Mouse (Mus musculus): ENCODE data around the gene Ift27. TPM values are rescaled to one million over a fixed set of nuclear protein-coding genes. Genes with fewer than 3 reads are reported as not detected.

Gene Ift27
- polyA plus RNA-seq, 1 experiment from 2014 or later: 148 TPM

- ATAC-seq (ENCODE audit: low FRiP score): no peak
- WGBS: 41% methylated on average over 2 of the region's 2 CpGs
- H3K4me2 ChIP-seq: no peak overlapping the region
- H3K36me3 ChIP-seq (ENCODE audit: control insufficient read depth, insufficient read depth, low read length): no peaks in the 10 kb centered on the region
- H3K9me3 ChIP-seq (ENCODE audit: control insufficient read depth, low read length): no peaks in the 10 kb centered on the region
- H3K27ac ChIP-seq (ENCODE audit: low read depth, low read length): no peak overlapping the region
- DNase-seq (ENCODE audit: low spot score, missing footprints): no peak
- H3K9ac ChIP-seq (ENCODE audit: low read length): no peak overlapping the region
- H3K4me3 ChIP-seq (ENCODE audit: low read depth, low read length): no peak overlapping the region
- H3K4me1 ChIP-seq (ENCODE audit: control insufficient read depth, insufficient read depth, low read length): peaks cover 5% of the 10 kb centered on the region; the same call in 1 of the 2 replicates
- H3K27me3 ChIP-seq (ENCODE audit: control insufficient read depth, insufficient read depth, low read length): no peaks in the 10 kb centered on the region
Measured at GRCm38 (mm10) chr15:78133389-78133788, 40.5 kb downstream of the Ift27 start.

GRCm38 (mm10) chr15:78119704-78120103 is 54.2 kb downstream of the Ift27 start, which contains the start of gene Cacng2:
Gene Cacng2, minus strand, starts transcription at chr15:78120028.
- H3K27me3 ChIP-seq (ENCODE audit: control insufficient read depth, insufficient read depth, low read length): no peaks in the 10 kb centered on the region; the same call in none of the 2 replicates
- H3K9ac ChIP-seq (ENCODE audit: low read length): peak within 1 kb of the TSS; percentile 64
- no peaks in the 10 kb centered on the region for H3K9me3 ChIP-seq (ENCODE audit: control insufficient read depth, low read length)
- ATAC-seq (ENCODE audit: low FRiP score): peak; percentile 94
- under 1% methylated on average over 40 of the region's 42 CpGs for WGBS
- H3K4me1 ChIP-seq (ENCODE audit: control insufficient read depth, insufficient read depth, low read length): peaks cover 3% of the 10 kb centered on the region; the same call in 1 of the 2 replicates
- DNase-seq (ENCODE audit: low spot score, missing footprints): peak; percentile 98
- no peak within 1 kb of the TSS for H3K27ac ChIP-seq (ENCODE audit: low read depth, low read length)
- H3K4me2 ChIP-seq: peak within 1 kb of the TSS; percentile 62
- peak within 1 kb of the TSS; percentile 39 for H3K4me3 ChIP-seq (ENCODE audit: low read depth, low read length)
- H3K36me3 ChIP-seq (ENCODE audit: control insufficient read depth, insufficient read depth, low read length): no peaks in the 10 kb centered on the region

DNA sequence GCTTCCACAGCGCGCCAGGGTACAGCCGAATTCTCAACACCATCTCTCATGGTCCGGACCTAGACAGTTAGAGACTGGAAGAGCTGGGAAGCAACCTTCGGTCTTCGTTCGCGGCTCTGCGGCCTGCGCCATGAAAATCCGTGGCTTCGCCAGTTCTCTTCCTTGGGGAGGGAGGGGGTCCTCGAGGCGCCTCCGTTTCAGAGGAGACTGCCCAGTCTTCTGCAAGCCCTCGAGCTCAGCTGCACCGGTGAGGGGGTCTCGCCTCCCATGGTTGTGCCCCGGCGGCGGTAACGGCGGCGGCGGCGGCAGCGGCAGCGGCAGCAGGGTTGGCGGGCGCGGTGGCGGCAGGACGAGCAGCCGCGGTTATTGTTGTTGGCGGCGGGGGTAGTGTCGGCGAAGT is 54.7 kb downstream of the Ift27 start:
- Histone ChIP-seq H3K36me3 (ENCODE audit: control insufficient read depth, insufficient read depth, low read length) (no peaks in the 10 kb centered on the region), H3K27me3 (ENCODE audit: control insufficient read depth, insufficient read depth, low read length) (no peaks in the 10 kb centered on the region; the same call in none of the 2 replicates), H3K9me3 (ENCODE audit: control insufficient read depth, low read length) (no peaks in the 10 kb centered on the region), H3K4me3 (ENCODE audit: low read depth, low read length) (peak overlapping the region; percentile 39), H3K27ac (ENCODE audit: low read depth, low read length) (no peak overlapping the region), H3K4me1 (ENCODE audit: control insufficient read depth, insufficient read depth, low read length) (peaks cover 3% of the 10 kb centered on the region; the same call in 1 of the 2 replicates), H3K9ac (ENCODE audit: low read length) (peak overlapping the region; percentile 64), H3K4me2 (peak overlapping the region; percentile 62)
- ATAC-seq (ENCODE audit: low FRiP score) (peak; percentile 48; the same call in 1 of the 2 replicates), DNase-seq (ENCODE audit: low spot score, missing footprints) (peak; percentile 91)
- 4% methylated on average over 39 of the region's 39 CpGs for WGBS

GRCm38 (mm10) chr15:78118275-78118995 is 55.5 kb downstream of the Ift27 start:
- ATAC-seq (ENCODE audit: low FRiP score): no peak
- H3K4me1 ChIP-seq (ENCODE audit: control insufficient read depth, insufficient read depth, low read length): peaks cover 3% of the 10 kb centered on the region; the same call in 1 of the 2 replicates
- H3K9me3 ChIP-seq (ENCODE audit: control insufficient read depth, low read length): no peaks in the 10 kb centered on the region
- H3K4me2 ChIP-seq: no peak overlapping the region; the same call in 1 of the 2 replicates
- peak overlapping the region; percentile 39 for H3K4me3 ChIP-seq (ENCODE audit: low read depth, low read length)
- no peak overlapping the region for H3K27ac ChIP-seq (ENCODE audit: low read depth, low read length)
- 67% methylated on average over 18 of the region's 18 CpGs for WGBS
- no peak overlapping the region for H3K9ac ChIP-seq (ENCODE audit: low read length)
- no peaks in the 10 kb centered on the region; the same call in none of the 2 replicates for H3K27me3 ChIP-seq (ENCODE audit: control insufficient read depth, insufficient read depth, low read length)
- no peaks in the 10 kb centered on the region for H3K36me3 ChIP-seq (ENCODE audit: control insufficient read depth, insufficient read depth, low read length)
- no peak for DNase-seq (ENCODE audit: low spot score, missing footprints)

- Histone ChIP-seq H3K4me3 (ENCODE audit: low read depth, low read length) (no peak overlapping the region), H3K4me1 (ENCODE audit: control insufficient read depth, insufficient read depth, low read length) (peaks cover 3% of the 10 kb centered on the region; the same call in 1 of the 2 replicates), H3K9me3 (ENCODE audit: control insufficient read depth, low read length) (no peaks in the 10 kb centered on the region), H3K27ac (ENCODE audit: low read depth, low read length) (no peak overlapping the region), H3K4me2 (0 out of 2 replicates have a peak overlapping the region, but pooled peaks have one; percentile 3), H3K9ac (ENCODE audit: low read length) (no peak overlapping the region), H3K36me3 (ENCODE audit: control insufficient read depth, insufficient read depth, low read length) (no peaks in the 10 kb centered on the region), H3K27me3 (ENCODE audit: control insufficient read depth, insufficient read depth, low read length) (no peaks in the 10 kb centered on the region; the same call in none of the 2 replicates)
- ATAC-seq (ENCODE audit: low FRiP score) (no peak), DNase-seq (ENCODE audit: low spot score, missing footprints) (no peak)
- WGBS: 88% methylated on average over 16 of the region's 16 CpGs
Measured at GRCm38 (mm10) chr15:78117731-78118130, 56.2 kb downstream of the Ift27 start.

DNA sequence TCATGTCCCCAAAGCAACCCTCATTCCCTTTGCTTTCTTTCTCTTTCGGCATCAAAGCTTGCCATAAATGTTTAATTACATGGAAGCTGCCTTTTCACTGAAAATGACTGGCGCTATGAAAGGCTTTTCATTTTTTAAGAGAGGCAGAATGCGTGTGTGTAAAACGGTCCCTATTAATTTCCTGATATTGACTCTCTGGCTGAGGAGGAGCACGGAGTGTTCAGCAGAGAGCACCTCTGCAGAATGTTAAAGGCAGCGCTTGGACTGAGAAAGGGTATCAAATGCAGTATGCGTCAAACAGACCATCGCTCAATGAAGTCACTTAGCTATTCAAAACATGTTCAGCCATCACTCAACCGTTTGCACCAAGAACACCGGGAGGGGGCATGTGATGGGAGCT is 57.0 kb downstream of the Ift27 start:
- Histone ChIP-seq H3K36me3 (ENCODE audit: control insufficient read depth, insufficient read depth, low read length) (no peaks in the 10 kb centered on the region), H3K27me3 (ENCODE audit: control insufficient read depth, insufficient read depth, low read length) (no peaks in the 10 kb centered on the region; the same call in none of the 2 replicates), H3K4me3 (ENCODE audit: low read depth, low read length) (no peak overlapping the region), H3K4me2 (peak overlapping the region; percentile 25; the same call in 1 of the 2 replicates), H3K27ac (ENCODE audit: low read depth, low read length) (no peak overlapping the region), H3K4me1 (ENCODE audit: control insufficient read depth, insufficient read depth, low read length) (peaks cover 3% of the 10 kb centered on the region; the same call in 1 of the 2 replicates), H3K9me3 (ENCODE audit: control insufficient read depth, low read length) (no peaks in the 10 kb centered on the region), H3K9ac (ENCODE audit: low read length) (no peak overlapping the region)
- DNase-seq (ENCODE audit: low spot score, missing footprints) (no peak), ATAC-seq (ENCODE audit: low FRiP score) (no peak)
- WGBS: 72% methylated on average over 10 of the region's 10 CpGs

- no peaks in the 10 kb centered on the region for H3K36me3 ChIP-seq (ENCODE audit: control insufficient read depth, insufficient read depth, low read length)
- no peaks in the 10 kb centered on the region; the same call in none of the 2 replicates for H3K27me3 ChIP-seq (ENCODE audit: control insufficient read depth, insufficient read depth, low read length)
- H3K9me3 ChIP-seq (ENCODE audit: control insufficient read depth, low read length): no peaks in the 10 kb centered on the region
- H3K4me1 ChIP-seq (ENCODE audit: control insufficient read depth, insufficient read depth, low read length): peaks cover 3% of the 10 kb centered on the region; the same call in 1 of the 2 replicates
- no peak for ATAC-seq (ENCODE audit: low FRiP score)
- no peak for DNase-seq (ENCODE audit: low spot score, missing footprints)
- no peak overlapping the region for H3K9ac ChIP-seq (ENCODE audit: low read length)
- no peak overlapping the region for H3K4me2 ChIP-seq
- WGBS: 73% methylated on average over 10 of the region's 10 CpGs
- no peak overlapping the region for H3K27ac ChIP-seq (ENCODE audit: low read depth, low read length)
- H3K4me3 ChIP-seq (ENCODE audit: low read depth, low read length): no peak overlapping the region
Measured at GRCm38 (mm10) chr15:78116244-78116643, 57.7 kb downstream of the Ift27 start.

Data from midbrain, embryonic 11.5 days (tissue).